Mouse (Mus musculus) gastrocnemius, postnatal 10 days (tissue): Measurements from ENCODE around the gene Zfp612. TPM values are rescaled to one million over a fixed set of nuclear protein-coding genes. Genes with fewer than 3 reads are reported as not detected.

Source experiments
- DNase-seq: peaks from one replicate; pipeline ENCODE4 v3.0.0; 2021; ENCODE audit warnings: mixed read lengths
- total RNA-seq, 2 experiments: library from RNA; stranded (reverse); gene quantifications; 2 replicates each; pipeline ENCODE4 v1.2.3; 2021

Zfp612 gene
- total RNA-seq, 2 experiments from 2014 or later = 6.1 to 8.2 TPM

DNA sequence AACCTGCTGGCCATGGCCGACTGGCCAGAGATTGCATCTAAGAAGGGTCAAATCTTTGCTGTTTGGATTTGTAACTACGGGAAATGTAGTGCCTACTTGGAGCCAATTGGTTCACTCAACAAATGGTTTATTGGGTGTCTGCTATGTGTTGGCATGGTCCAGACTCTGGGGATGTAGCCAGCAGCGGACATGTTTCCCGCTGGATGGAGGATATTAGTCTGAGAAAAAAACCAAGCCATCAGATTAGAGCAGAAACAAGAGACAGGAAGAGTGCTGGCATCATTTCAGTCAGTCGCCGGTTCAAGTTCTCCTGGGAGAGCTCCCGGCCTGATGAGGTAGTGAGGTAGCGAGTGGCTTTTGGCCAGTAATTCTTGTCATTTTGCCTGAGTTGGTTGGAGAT, 54.7 kb downstream of the Zfp612 start:
- no peak for DNase-seq

- no peak for DNase-seq
Observed at GRCm38 (mm10) chr8:110135515-110135914, 56.0 kb downstream of the Zfp612 start.

DNA sequence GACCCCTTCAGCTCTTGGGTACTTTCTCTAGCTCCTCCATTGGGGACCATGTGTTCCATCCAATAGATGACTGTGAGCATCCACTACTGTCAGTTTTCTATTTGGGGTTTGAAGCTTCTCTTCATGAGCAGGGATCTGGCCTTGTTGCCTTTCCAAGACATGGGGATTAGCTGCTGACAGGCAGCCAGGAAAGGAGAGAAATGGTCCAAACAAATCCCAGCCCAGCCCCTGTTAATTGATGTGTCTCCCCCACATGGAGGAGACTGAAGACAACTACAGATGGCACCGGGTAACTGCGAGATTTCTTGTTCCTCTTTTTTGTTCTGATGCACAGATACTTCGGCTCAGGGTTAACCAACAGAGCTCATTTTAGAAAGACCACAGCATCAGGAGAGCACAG, 60.6 kb downstream of the Zfp612 start:
- DNase-seq = no peak

GRCm38 (mm10) chr8:110140770-110141169, 61.2 kb downstream of the Zfp612 start:
- DNase-seq = no peak

Other genes starting within 250 kb of the Zfp612 start
- 1 to 10 TPM; 3.0 to 5.2 TPM for gene Phlpp2, start 211.2 kb upstream of the Zfp612 start, total RNA-seq
- gene Marveld3, start 117.5 kb upstream of the Zfp612 start, total RNA-seq = under 1 TPM; 0.25 to 0.26 TPM
- not detected for gene Tat, start 89.3 kb upstream of the Zfp612 start, total RNA-seq
- not detected for gene Chst4, start 40.0 kb upstream of the Zfp612 start, total RNA-seq
- gene Gm21964, start 21.5 kb downstream of the Zfp612 start, total RNA-seq = not detected
- not detected for gene Gm17720, start 23.0 kb downstream of the Zfp612 start, total RNA-seq
- under 1 TPM; 0.38 to 0.65 TPM for gene Calb2, start 88.5 kb downstream of the Zfp612 start, total RNA-seq
- gene Cmtr2, start 135.9 kb downstream of the Zfp612 start, total RNA-seq = 1 to 10 TPM; 3.7 to 4.7 TPM
- gene Hydin, start 187.2 kb downstream of the Zfp612 start, total RNA-seq = under 1 TPM; 0.09 to 0.11 TPM